Mouse (Mus musculus) G1E (cell line): ENCODE data around the gene Htr6.

Source experiments
- CTCF ChIP-seq: IDR thresholded peaks from 2 replicates; pipeline ENCODE4 v1.5.1; 2012; ENCODE audit warnings: low read depth, low read length, inconsistent platforms, mixed read lengths
- TAL1 ChIP-seq: conservative IDR thresholded peaks from 2 replicates; pipeline ENCODE4 v1.6.1; 2012; ENCODE audit warnings: low read depth, low read length, inconsistent platforms, mixed read lengths

DNA sequence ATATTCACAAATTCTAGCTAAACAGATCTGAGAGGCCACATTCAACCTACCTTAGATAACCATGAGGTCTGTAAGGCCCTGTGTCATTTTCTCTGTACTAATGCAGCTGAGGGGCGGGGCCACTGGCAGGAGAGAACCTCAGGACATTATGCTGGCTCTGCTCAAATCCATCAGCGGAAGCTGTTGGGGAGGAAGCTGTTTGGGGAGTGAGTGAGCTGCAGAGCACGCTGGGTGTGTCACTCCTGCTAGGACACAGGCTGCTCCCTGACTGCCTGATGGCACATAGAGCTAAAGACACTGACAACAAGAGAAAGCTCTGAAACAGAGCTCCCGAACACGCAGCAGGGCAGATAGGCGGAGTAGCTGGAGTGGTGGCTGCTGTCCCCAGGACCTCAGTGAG lies 44.7 kb downstream of the Htr6 start:
- TF ChIP-seq CTCF (no peak), TAL1 (no peak)
